Mouse (Mus musculus): Measurements from ENCODE around the gene Ndufa7. TPM values are rescaled to one million over a fixed set of nuclear protein-coding genes. Genes with fewer than 3 reads are reported as not detected.

Gene Ndufa7
- polyA plus RNA-seq, 1 experiment from 2014 or later: 425 TPM

GRCm38 (mm10) chr17:33788732-33789131 lies 35.6 kb upstream of the Ndufa7 start:
- Histone ChIP-seq H3K27ac (no peak overlapping the region), H3K9ac (no peak overlapping the region), H3K4me2 (no peak overlapping the region), H3K27me3 (no peaks in the 10 kb centered on the region), H3K4me1 (peaks cover under 1% of the 10 kb centered on the region; the same call in 1 of the 2 replicates), H3K36me3 (no peaks in the 10 kb centered on the region), H3K9me3 (no peaks in the 10 kb centered on the region), H3K4me3 (no peak overlapping the region)
- ATAC-seq (ENCODE audit: borderline replicate concordance, extremely low read depth, low FRiP score, low TSS enrichment): no peak
- WGBS: 16% methylated on average over 4 of the region's 4 CpGs

- Histone ChIP-seq H3K4me2 (no peak overlapping the region), H3K9me3 (no peaks in the 10 kb centered on the region), H3K4me3 (no peak overlapping the region), H3K27ac (no peak overlapping the region), H3K27me3 (no peaks in the 10 kb centered on the region), H3K4me1 (no peaks in the 10 kb centered on the region), H3K9ac (no peak overlapping the region), H3K36me3 (no peaks in the 10 kb centered on the region)
- ATAC-seq (ENCODE audit: borderline replicate concordance, extremely low read depth, low FRiP score, low TSS enrichment): no peak
- WGBS: 39% methylated on average over 3 of the region's 3 CpGs
Observed at GRCm38 (mm10) chr17:33798306-33798705, 26.1 kb upstream of the Ndufa7 start.

- Histone ChIP-seq H3K4me1 (no peaks in the 10 kb centered on the region), H3K27me3 (no peaks in the 10 kb centered on the region), H3K36me3 (no peaks in the 10 kb centered on the region), H3K9ac (no peak overlapping the region), H3K9me3 (no peaks in the 10 kb centered on the region), H3K4me2 (no peak overlapping the region), H3K4me3 (no peak overlapping the region), H3K27ac (no peak overlapping the region)
- ATAC-seq (ENCODE audit: borderline replicate concordance, extremely low read depth, low FRiP score, low TSS enrichment): no peak
- WGBS: 19% methylated on average over 1 of the region's 1 CpGs
Observed at GRCm38 (mm10) chr17:33799277-33799676, 25.1 kb upstream of the Ndufa7 start.

- H3K27me3 ChIP-seq: no peaks in the 10 kb centered on the region
Observed at GRCm38 (mm10) chr17:33802221-33802620, 22.2 kb upstream of the Ndufa7 start.

GRCm38 (mm10) chr17:33804205-33804604 lies 20.2 kb upstream of the Ndufa7 start:
- 0 out of 2 replicates have a peak overlapping the region, but pooled peaks have one; percentile 1 for H3K9ac ChIP-seq
- no peaks in the 10 kb centered on the region for H3K27me3 ChIP-seq
- WGBS: 49% methylated on average over 4 of the region's 4 CpGs
- H3K4me2 ChIP-seq: no peak overlapping the region
- H3K4me1 ChIP-seq: peaks cover 6% of the 10 kb centered on the region; the same call in 1 of the 2 replicates
- no peak for ATAC-seq (ENCODE audit: borderline replicate concordance, extremely low read depth, low FRiP score, low TSS enrichment)
- peak overlapping the region; percentile 68 for H3K27ac ChIP-seq
- H3K36me3 ChIP-seq: no peaks in the 10 kb centered on the region
- no peak overlapping the region for H3K4me3 ChIP-seq
- H3K9me3 ChIP-seq: no peaks in the 10 kb centered on the region

More at GRCm38 (mm10) chr17:33802221-33802620, 22.2 kb upstream of the Ndufa7 start:
- Histone ChIP-seq H3K9me3 (no peaks in the 10 kb centered on the region), H3K4me3 (no peak overlapping the region), H3K4me2 (no peak overlapping the region), H3K36me3 (no peaks in the 10 kb centered on the region), H3K4me1 (peaks cover 3% of the 10 kb centered on the region; the same call in 1 of the 2 replicates), H3K9ac (no peak overlapping the region), H3K27ac (no peak overlapping the region)
- 0% methylated on average over 2 of the region's 2 CpGs for WGBS
- ATAC-seq (ENCODE audit: borderline replicate concordance, extremely low read depth, low FRiP score, low TSS enrichment): no peak

GRCm38 (mm10) chr17:33804745-33805144 lies 19.6 kb upstream of the Ndufa7 start:
- 41% methylated on average over 1 of the region's 1 CpGs for WGBS
- no peak overlapping the region for H3K9ac ChIP-seq
- no peak overlapping the region for H3K4me3 ChIP-seq
- H3K4me1 ChIP-seq: peaks cover 6% of the 10 kb centered on the region; the same call in 1 of the 2 replicates
- H3K27ac ChIP-seq: peak overlapping the region; percentile 68
- no peaks in the 10 kb centered on the region for H3K9me3 ChIP-seq
- H3K36me3 ChIP-seq: no peaks in the 10 kb centered on the region
- ATAC-seq (ENCODE audit: borderline replicate concordance, extremely low read depth, low FRiP score, low TSS enrichment): 0 out of 2 replicates have a peak, but pooled peaks have one; percentile 42
- H3K27me3 ChIP-seq: no peaks in the 10 kb centered on the region
- no peak overlapping the region for H3K4me2 ChIP-seq

GRCm38 (mm10) chr17:33807181-33807888 lies 17.0 kb upstream of the Ndufa7 start:
- H3K9ac ChIP-seq: no peak overlapping the region
- ATAC-seq (ENCODE audit: borderline replicate concordance, extremely low read depth, low FRiP score, low TSS enrichment): no peak
- no peak overlapping the region for H3K4me3 ChIP-seq
- H3K27me3 ChIP-seq: no peaks in the 10 kb centered on the region
- 45% methylated on average over 8 of the region's 9 CpGs for WGBS
- H3K27ac ChIP-seq: no peak overlapping the region
- no peak overlapping the region for H3K4me2 ChIP-seq
- peaks cover 25% of the 10 kb centered on the region for H3K4me1 ChIP-seq
- no peaks in the 10 kb centered on the region for H3K9me3 ChIP-seq
- H3K36me3 ChIP-seq: no peaks in the 10 kb centered on the region

- Histone ChIP-seq H3K9me3 (no peaks in the 10 kb centered on the region), H3K9ac (no peak overlapping the region), H3K4me2 (no peak overlapping the region), H3K27me3 (no peaks in the 10 kb centered on the region), H3K4me1 (peaks cover 33% of the 10 kb centered on the region), H3K36me3 (no peaks in the 10 kb centered on the region), H3K4me3 (no peak overlapping the region), H3K27ac (no peak overlapping the region)
- ATAC-seq (ENCODE audit: borderline replicate concordance, extremely low read depth, low FRiP score, low TSS enrichment): no peak
- WGBS: 31% methylated on average over 10 of the region's 10 CpGs
Observed at GRCm38 (mm10) chr17:33808192-33808591, 16.2 kb upstream of the Ndufa7 start.

- WGBS: 2% methylated on average over 36 of the region's 36 CpGs
- Histone ChIP-seq H3K9ac (peak within 1 kb of the TSS; percentile 57), H3K27ac (peak within 1 kb of the TSS; percentile 85), H3K9me3 (no peaks in the 10 kb centered on the region), H3K27me3 (no peaks in the 10 kb centered on the region), H3K36me3 (no peaks in the 10 kb centered on the region), H3K4me3 (peak within 1 kb of the TSS; percentile 60), H3K4me1 (peaks cover 31% of the 10 kb centered on the region), H3K4me2 (peak within 1 kb of the TSS; percentile 90)
- ATAC-seq (ENCODE audit: borderline replicate concordance, extremely low read depth, low FRiP score, low TSS enrichment): peak; percentile 97
Observed at GRCm38 (mm10) chr17:33810334-33811141, 13.8 kb upstream of the Ndufa7 start, which contains the start of gene Kank3. Gene Kank3 (plus strand): TSS chr17:33810519.

GRCm38 (mm10) chr17:33811142-33811516 lies 13.2 kb upstream of the Ndufa7 start:
- ATAC-seq (ENCODE audit: borderline replicate concordance, extremely low read depth, low FRiP score, low TSS enrichment): no peak
- peak overlapping the region; percentile 57; the same call in 1 of the 2 replicates for H3K9ac ChIP-seq
- peak overlapping the region; percentile 60 for H3K4me3 ChIP-seq
- H3K4me1 ChIP-seq: peaks cover 35% of the 10 kb centered on the region
- H3K36me3 ChIP-seq: no peaks in the 10 kb centered on the region
- H3K27me3 ChIP-seq: no peaks in the 10 kb centered on the region
- 11% methylated on average over 7 of the region's 7 CpGs for WGBS
- H3K4me2 ChIP-seq: peak overlapping the region; percentile 90
- H3K9me3 ChIP-seq: no peaks in the 10 kb centered on the region
- H3K27ac ChIP-seq: peak overlapping the region; percentile 51; the same call in 1 of the 2 replicates

- H3K27ac ChIP-seq: peak overlapping the region; percentile 65
- H3K9ac ChIP-seq: no peak overlapping the region
- peak overlapping the region; percentile 6 for H3K4me3 ChIP-seq
Observed at GRCm38 (mm10) chr17:33812475-33812874, 11.9 kb upstream of the Ndufa7 start.

GRCm38 (mm10) chr17:33812990-33813389 lies 11.4 kb upstream of the Ndufa7 start:
- no peaks in the 10 kb centered on the region for H3K27me3 ChIP-seq
- H3K4me1 ChIP-seq: peaks cover 48% of the 10 kb centered on the region
- peak overlapping the region; percentile 90 for H3K4me2 ChIP-seq
- WGBS: 36% methylated on average over 4 of the region's 4 CpGs
- 0 out of 2 replicates have a peak overlapping the region, but pooled peaks have one; percentile 16 for H3K9ac ChIP-seq
- peak overlapping the region; percentile 6 for H3K4me3 ChIP-seq
- peak overlapping the region; percentile 65 for H3K27ac ChIP-seq
- no peak for ATAC-seq (ENCODE audit: borderline replicate concordance, extremely low read depth, low FRiP score, low TSS enrichment)
- no peaks in the 10 kb centered on the region for H3K9me3 ChIP-seq
- no peaks in the 10 kb centered on the region for H3K36me3 ChIP-seq

More at GRCm38 (mm10) chr17:33812475-33812874, 11.9 kb upstream of the Ndufa7 start:
- peaks cover 45% of the 10 kb centered on the region for H3K4me1 ChIP-seq
- H3K27me3 ChIP-seq: no peaks in the 10 kb centered on the region
- peak overlapping the region; percentile 90 for H3K4me2 ChIP-seq
- H3K36me3 ChIP-seq: no peaks in the 10 kb centered on the region
- H3K9me3 ChIP-seq: no peaks in the 10 kb centered on the region
- WGBS: 14% methylated on average over 3 of the region's 3 CpGs
- no peak for ATAC-seq (ENCODE audit: borderline replicate concordance, extremely low read depth, low FRiP score, low TSS enrichment)
